Mouse (Mus musculus): ENCODE data around the gene Calcoco2. TPM values are rescaled to one million over a fixed set of nuclear protein-coding genes. Genes with fewer than 3 reads are reported as not detected.

The Calcoco2 gene
- total RNA-seq, 2 experiments from 2014 or later, result not detected

Other genes starting within 250 kb of the Calcoco2 start
- not detected for gene B4galnt2, start 197.1 kb downstream of the Calcoco2 start, total RNA-seq (2021)
- under 1 TPM; 0.10 to 0.11 TPM for gene Igf2bp1, start 106.0 kb downstream of the Calcoco2 start, total RNA-seq (2021)
- not detected for gene Gip, start 87.4 kb downstream of the Calcoco2 start, total RNA-seq (2021)
- gene Snf8, start 77.1 kb downstream of the Calcoco2 start, total RNA-seq (2021), result 10 to 100 TPM; 27.6 to 31.7 TPM
- 10 to 100 TPM; 17.6 to 19.9 TPM for gene Ube2z, start 46.6 kb downstream of the Calcoco2 start, total RNA-seq (2021)
- 1,000 to 10,000 TPM; 1,272 to 1,516 TPM for gene Atp5g1, start 36.3 kb downstream of the Calcoco2 start, total RNA-seq (2021)
- gene Ttll6, start 21.8 kb upstream of the Calcoco2 start, total RNA-seq (2021), result not detected
- gene Hoxb13, start 82.4 kb upstream of the Calcoco2 start, total RNA-seq (2021), result not detected
- under 1 TPM; 0.49 to 0.59 TPM for gene Hoxb9, start 159.5 kb upstream of the Calcoco2 start, total RNA-seq (2021)
- under 1 TPM; 0.71 to 0.74 TPM for gene Hoxb8, start 169.9 kb upstream of the Calcoco2 start, total RNA-seq (2021)
- gene Hoxb7, start 174.7 kb upstream of the Calcoco2 start, total RNA-seq (2021), result 1 to 10 TPM; 1.5 to 1.6 TPM
- gene Hoxb6, start 180.5 kb upstream of the Calcoco2 start, total RNA-seq (2021), result under 1 TPM; 0.43 to 0.75 TPM
- under 1 TPM; 0.90 to 0.91 TPM for gene Hoxb5, start 191.4 kb upstream of the Calcoco2 start, total RNA-seq (2021)
- gene Hoxb4, start 206.3 kb upstream of the Calcoco2 start, total RNA-seq (2021), result under 1 TPM; 0.51 to 0.53 TPM
- gene Hoxb3, start 211.4 kb upstream of the Calcoco2 start, total RNA-seq (2021), result under 1 TPM; 0.66 to 0.80 TPM
- gene Hoxb2, start 238.6 kb upstream of the Calcoco2 start, total RNA-seq (2021), result 1 to 10 TPM in 1 of 2 experiments, under 1 TPM in 1; 0.51 to 1.1 TPM